Mouse (Mus musculus) forebrain, postnatal 0 days (tissue): ENCODE data around the gene Rpap2. TPM values are rescaled to one million over a fixed set of nuclear protein-coding genes. Genes with fewer than 3 reads are reported as not detected.

Source experiments
- ATAC-seq: fragments of 200-750 bp; cut with Nextera tagmentation; 2 replicates; pipeline ENCODE4 v1.8.0; 2017; ENCODE audit warnings: mild to moderate bottlenecking, moderate library complexity
- DNase-seq: peaks from one replicate; pipeline ENCODE4 v3.0.0-alpha.2; 2015
- H3K27ac ChIP-seq: fragments of 300-500 bp; sonication (generic); 2 replicates; pipeline ENCODE4 v1.5.1; 2014; ENCODE audit warnings: low read depth, mild to moderate bottlenecking, antibody characterized with exemption, low read length, moderate library complexity, mixed read lengths
- H3K27me3 ChIP-seq: fragments of 300-500 bp; sonication (generic); 2 replicates; pipeline ENCODE4 v1.6.1; 2014; ENCODE audit warnings: mild to moderate bottlenecking, low read length, mixed read lengths; ENCODE audit not compliant: insufficient read depth
- H3K36me3 ChIP-seq: fragments of 300-500 bp; sonication (generic); 2 replicates; pipeline ENCODE4 v1.6.1; 2014; ENCODE audit warnings: mild to moderate bottlenecking, moderate library complexity; ENCODE audit not compliant: insufficient read depth
- H3K4me1 ChIP-seq: fragments of 300-500 bp; sonication (generic); 2 replicates; pipeline ENCODE4 v1.6.1; 2014; ENCODE audit warnings: antibody characterized with exemption; ENCODE audit not compliant: insufficient read depth
- H3K4me2 ChIP-seq: fragments of 300-500 bp; sonication (generic); 2 replicates; pipeline ENCODE4 v1.6.1; 2014; ENCODE audit warnings: low read depth, mild to moderate bottlenecking, moderate library complexity
- H3K4me3 ChIP-seq: fragments of 300-500 bp; sonication (generic); 2 replicates; pipeline ENCODE4 v1.5.1; 2014; ENCODE audit warnings: low read depth, low read length, mixed read lengths
- H3K9ac ChIP-seq: fragments of 300-500 bp; sonication (generic); 2 replicates; pipeline ENCODE4 v1.6.1; 2014; ENCODE audit warnings: mild to moderate bottlenecking
- H3K9me3 ChIP-seq: fragments of 300-500 bp; sonication (generic); 2 replicates; pipeline ENCODE4 v1.6.1; 2016; ENCODE audit warnings: low read length
- CTCF ChIP-seq: sonication (generic); IDR thresholded peaks from 2 replicates; pipeline ENCODE4 v1.5.1; 2016; ENCODE audit warnings: antibody characterized with exemption, control low read depth, low read depth
- WGBS: fragments of 180-500 bp; shearing (Covaris S2); extraction: QIAGEN DNeasy Blood & Tissue Kit; methylation state at CpG from one replicate; pipeline ENCODE4 v1.1.7; 2014; 5-methylcytosine and 5-hydroxymethylcytosine counted together
- polyA plus RNA-seq: library from polyadenylated mRNA; unstranded; fragments of >200 nt; fragmentation: Nextera tagmentation; extraction: Ambion mirVana; gene quantifications from 2 replicates; pipeline ENCODE4 v1.2.1, GENCODE M21; 2015
- total RNA-seq: library from RNA; depleted of rRNA; stranded (reverse); fragments of >200 nt; gene quantifications from 2 replicates; pipeline ENCODE4 v1.2.3, GENCODE M21; 2014

Rpap2 gene
- total and polyA plus RNA-seq, 2 experiments from 2014 or later: 18.7 to 24.9 TPM

GRCm38 (mm10) chr5:107611224-107611623 is 14.1 kb downstream of the Rpap2 start:
- DNase-seq (peak; percentile 85), ATAC-seq (peak; percentile 77)
- WGBS: 5% methylated on average over 2 of the region's 2 CpGs
- Histone ChIP-seq H3K4me1 (no peaks in the 10 kb centered on the region), H3K36me3 (peaks cover 14% of the 10 kb centered on the region), H3K27me3 (no peaks in the 10 kb centered on the region), H3K4me2 (no peak overlapping the region), H3K9me3 (no peaks in the 10 kb centered on the region), H3K9ac (no peak overlapping the region), H3K27ac (no peak overlapping the region), H3K4me3 (no peak overlapping the region)
- peak; percentile 94 for TF ChIP-seq CTCF

- 84% methylated on average over 6 of the region's 6 CpGs for WGBS
- Histone ChIP-seq H3K4me1 (no peaks in the 10 kb centered on the region), H3K27me3 (no peaks in the 10 kb centered on the region), H3K9me3 (no peaks in the 10 kb centered on the region), H3K4me2 (no peak overlapping the region), H3K9ac (no peak overlapping the region), H3K4me3 (no peak overlapping the region), H3K27ac (no peak overlapping the region), H3K36me3 (peaks cover 27% of the 10 kb centered on the region)
- no peak for TF ChIP-seq CTCF
- ATAC-seq (no peak), DNase-seq (no peak)
Measured at GRCm38 (mm10) chr5:107617986-107618385, 20.8 kb downstream of the Rpap2 start.

- no peak overlapping the region for H3K27ac ChIP-seq
- TF ChIP-seq CTCF: no peak
- H3K4me2 ChIP-seq: no peak overlapping the region
- H3K36me3 ChIP-seq: peaks cover 24% of the 10 kb centered on the region; the same call in 1 of the 2 replicates
- WGBS: 94% methylated on average over 3 of the region's 3 CpGs
- no peaks in the 10 kb centered on the region for H3K27me3 ChIP-seq
- no peaks in the 10 kb centered on the region for H3K9me3 ChIP-seq
- no peak overlapping the region for H3K4me3 ChIP-seq
- ATAC-seq (no peak), DNase-seq (no peak)
- no peaks in the 10 kb centered on the region for H3K4me1 ChIP-seq
- no peak overlapping the region for H3K9ac ChIP-seq
Measured at GRCm38 (mm10) chr5:107621327-107621726, 24.2 kb downstream of the Rpap2 start.

GRCm38 (mm10) chr5:107633651-107634050 is 36.5 kb downstream of the Rpap2 start:
- TF ChIP-seq CTCF: no peak
- Histone ChIP-seq H3K9me3 (no peaks in the 10 kb centered on the region), H3K27ac (no peak overlapping the region), H3K4me1 (no peaks in the 10 kb centered on the region), H3K9ac (no peak overlapping the region), H3K4me2 (no peak overlapping the region), H3K36me3 (peaks cover 3% of the 10 kb centered on the region; the same call in 1 of the 2 replicates), H3K4me3 (no peak overlapping the region), H3K27me3 (no peaks in the 10 kb centered on the region)
- no peak for DNase-seq
- 84% methylated on average over 4 of the region's 4 CpGs for WGBS
- ATAC-seq: no peak

- Histone ChIP-seq H3K4me3 (no peak overlapping the region), H3K4me1 (no peaks in the 10 kb centered on the region), H3K27me3 (no peaks in the 10 kb centered on the region), H3K9me3 (no peaks in the 10 kb centered on the region), H3K4me2 (no peak overlapping the region), H3K27ac (no peak overlapping the region), H3K36me3 (0 out of 2 replicates have a peak, but pooled peaks cover under 1% of the 10 kb centered on the region), H3K9ac (no peak overlapping the region)
- TF ChIP-seq CTCF: no peak
- 87% methylated on average over 1 of the region's 1 CpGs for WGBS
- DNase-seq: no peak
- ATAC-seq: no peak
Measured at GRCm38 (mm10) chr5:107637106-107637505, 39.9 kb downstream of the Rpap2 start.

- no peak overlapping the region for H3K27ac ChIP-seq
- no peaks in the 10 kb centered on the region for H3K27me3 ChIP-seq
- no peak for TF ChIP-seq CTCF
- no peaks in the 10 kb centered on the region for H3K4me1 ChIP-seq
- WGBS: 91% methylated on average over 8 of the region's 8 CpGs
- H3K9me3 ChIP-seq: no peaks in the 10 kb centered on the region
- no peak for DNase-seq
- H3K9ac ChIP-seq: no peak overlapping the region
- ATAC-seq: no peak
- no peak overlapping the region for H3K4me3 ChIP-seq
- H3K36me3 ChIP-seq: peaks cover 6% of the 10 kb centered on the region; the same call in 1 of the 2 replicates
- H3K4me2 ChIP-seq: no peak overlapping the region
Measured at GRCm38 (mm10) chr5:107638366-107638765, 41.2 kb downstream of the Rpap2 start.

- ATAC-seq (no peak), DNase-seq (no peak)
- H3K36me3 ChIP-seq: peaks cover 6% of the 10 kb centered on the region; the same call in 1 of the 2 replicates
- 92% methylated on average over 2 of the region's 2 CpGs for WGBS
- H3K9ac ChIP-seq: no peak overlapping the region
- no peaks in the 10 kb centered on the region for H3K4me1 ChIP-seq
- no peaks in the 10 kb centered on the region for H3K9me3 ChIP-seq
- H3K4me2 ChIP-seq: no peak overlapping the region
- H3K4me3 ChIP-seq: no peak overlapping the region
- no peaks in the 10 kb centered on the region for H3K27me3 ChIP-seq
- TF ChIP-seq CTCF: no peak
- H3K27ac ChIP-seq: no peak overlapping the region
Measured at GRCm38 (mm10) chr5:107644595-107644994, 47.4 kb downstream of the Rpap2 start.

GRCm38 (mm10) chr5:107645935-107646334 is 48.8 kb downstream of the Rpap2 start:
- no peak overlapping the region for H3K27ac ChIP-seq
- H3K9ac ChIP-seq: no peak overlapping the region
- no peaks in the 10 kb centered on the region for H3K9me3 ChIP-seq
- H3K4me1 ChIP-seq: no peaks in the 10 kb centered on the region
- no peak for DNase-seq
- H3K36me3 ChIP-seq: peaks cover 6% of the 10 kb centered on the region; the same call in 1 of the 2 replicates
- TF ChIP-seq CTCF: no peak
- H3K4me2 ChIP-seq: no peak overlapping the region
- no peaks in the 10 kb centered on the region for H3K27me3 ChIP-seq
- no peak for ATAC-seq
- no peak overlapping the region for H3K4me3 ChIP-seq
- WGBS: 82% methylated on average over 2 of the region's 2 CpGs
